Mouse (Mus musculus): ENCODE data around the gene Crip2. TPM values are rescaled to one million over a fixed set of nuclear protein-coding genes. Genes with fewer than 3 reads are reported as not detected.

Gene Crip2
- polyA plus RNA-seq, 1 experiment from 2014 or later: 370 TPM

DNA sequence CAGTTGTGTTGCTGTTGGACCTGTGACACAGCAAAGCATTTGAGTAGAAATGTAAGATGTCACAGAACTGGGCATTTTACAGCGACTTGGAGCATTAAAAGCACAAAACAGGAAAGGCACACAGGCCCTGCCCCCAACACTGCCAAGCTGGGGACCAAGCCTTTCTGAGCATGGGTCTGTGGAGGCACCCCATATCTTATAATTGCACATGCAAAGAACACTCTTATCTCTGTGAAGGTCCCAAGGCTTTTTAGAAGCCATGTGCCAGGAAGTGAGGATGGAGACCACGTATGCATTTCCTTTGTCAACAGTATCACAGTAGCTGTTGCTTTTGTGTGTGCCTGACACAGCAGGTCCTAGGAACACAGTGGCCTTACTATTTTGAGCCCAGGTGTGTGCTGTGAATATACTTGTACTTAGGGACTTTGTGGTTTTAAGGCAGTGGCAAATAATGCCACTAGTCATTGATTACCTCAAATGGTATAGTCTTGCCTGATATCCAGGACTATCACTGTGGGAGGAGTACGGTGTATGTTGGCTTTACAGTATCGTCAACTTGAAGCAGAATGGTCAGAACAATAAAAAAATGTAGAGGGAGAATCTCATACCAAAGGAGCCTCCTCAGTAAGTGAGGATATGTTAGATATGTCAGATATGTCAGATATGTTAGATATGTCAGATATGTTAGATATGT is 32.5 kb upstream of the Crip2 start:
- Histone ChIP-seq H3K9ac (no peak overlapping the region), H3K4me2 (no peak overlapping the region), H3K36me3 (replicated peaks) (no peaks in the 10 kb centered on the region), H3K4me1 (peaks cover 3% of the 10 kb centered on the region), H3K27me3 (replicated peaks) (no peaks in the 10 kb centered on the region), H3K9me3 (no peaks in the 10 kb centered on the region), H3K27ac (no peak overlapping the region), H3K4me3 (no peak overlapping the region)
- WGBS: 79% methylated on average over 4 of the region's 4 CpGs
- no peak for ATAC-seq (replicated peaks)

DNA sequence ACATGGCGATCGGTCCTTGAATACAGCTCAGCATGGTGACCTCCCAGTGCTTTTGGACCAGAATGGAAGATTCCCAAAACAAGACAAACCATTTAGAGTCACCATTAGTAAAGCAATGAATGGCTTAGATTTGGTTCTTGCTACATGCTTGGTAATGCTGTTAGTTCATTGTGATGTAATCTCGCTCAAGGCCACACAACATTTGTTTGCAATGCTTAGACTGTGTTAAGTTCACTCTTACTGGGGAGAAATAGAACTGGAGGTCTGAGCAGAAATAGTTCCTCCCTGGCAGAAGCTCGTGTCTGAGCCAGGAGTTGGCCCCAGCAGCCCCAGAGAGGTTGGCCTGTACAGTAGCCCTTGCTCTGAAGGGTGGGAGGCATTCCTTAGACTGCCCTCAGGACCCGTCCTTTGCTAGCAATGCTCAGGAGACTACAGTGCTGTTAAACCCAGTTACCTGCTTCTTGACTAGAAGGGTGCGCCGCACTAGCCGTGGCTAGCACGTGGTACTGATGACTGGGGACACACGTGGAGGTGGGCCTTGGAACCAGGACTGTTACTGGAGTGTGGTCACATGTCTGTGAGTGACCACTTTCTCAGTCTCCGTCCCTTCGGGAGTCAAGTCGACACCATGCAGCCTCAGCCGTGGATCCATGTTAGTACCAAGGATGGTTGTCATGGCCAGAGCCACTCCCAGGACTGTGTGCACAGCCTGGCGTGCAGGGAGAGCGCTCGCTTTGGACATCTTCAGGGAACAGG is 31.3 kb upstream of the Crip2 start:
- 88% methylated on average over 17 of the region's 17 CpGs for WGBS
- no peaks in the 10 kb centered on the region for H3K36me3 ChIP-seq (replicated peaks)
- no peak for ATAC-seq (replicated peaks)

DNA sequence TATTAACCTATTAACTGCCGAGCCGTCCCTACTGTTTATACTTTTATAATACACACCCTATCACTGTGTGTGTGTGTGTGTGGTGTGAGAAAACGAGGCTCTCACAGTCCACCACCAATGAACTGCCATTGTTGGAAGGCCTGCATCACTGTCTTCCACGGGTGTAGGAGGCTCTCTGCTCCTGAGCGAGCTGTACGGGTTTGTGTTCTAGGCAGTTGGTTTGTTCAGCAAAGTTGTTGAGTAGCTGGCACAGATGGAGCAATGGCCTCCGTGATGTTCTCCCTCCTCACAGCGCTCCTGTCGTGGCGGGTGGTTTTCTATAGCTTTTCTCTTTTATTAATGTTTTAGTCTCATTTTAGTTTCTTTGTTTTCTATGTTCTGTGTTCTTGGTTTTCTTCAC is 30.2 kb upstream of the Crip2 start:
- Histone ChIP-seq H3K36me3 (replicated peaks) (peaks cover 5% of the 10 kb centered on the region), H3K27ac (no peak overlapping the region), H3K4me1 (no peaks in the 10 kb centered on the region; the same call in 1 of the 2 replicates), H3K4me3 (no peak overlapping the region), H3K9ac (no peak overlapping the region), H3K9me3 (no peaks in the 10 kb centered on the region), H3K4me2 (no peak overlapping the region), H3K27me3 (replicated peaks) (no peaks in the 10 kb centered on the region)
- 84% methylated on average over 10 of the region's 10 CpGs for WGBS
- no peak for ATAC-seq (replicated peaks)

More for the DNA sequence above, 31.3 kb upstream of the Crip2 start:
- no peaks in the 10 kb centered on the region; the same call in 1 of the 2 replicates for H3K4me1 ChIP-seq
- no peak overlapping the region for H3K4me2 ChIP-seq
- H3K4me3 ChIP-seq: no peak overlapping the region
- no peaks in the 10 kb centered on the region for H3K27me3 ChIP-seq (replicated peaks)
- H3K27ac ChIP-seq: no peak overlapping the region
- H3K9me3 ChIP-seq: no peaks in the 10 kb centered on the region
- no peak overlapping the region for H3K9ac ChIP-seq

DNA sequence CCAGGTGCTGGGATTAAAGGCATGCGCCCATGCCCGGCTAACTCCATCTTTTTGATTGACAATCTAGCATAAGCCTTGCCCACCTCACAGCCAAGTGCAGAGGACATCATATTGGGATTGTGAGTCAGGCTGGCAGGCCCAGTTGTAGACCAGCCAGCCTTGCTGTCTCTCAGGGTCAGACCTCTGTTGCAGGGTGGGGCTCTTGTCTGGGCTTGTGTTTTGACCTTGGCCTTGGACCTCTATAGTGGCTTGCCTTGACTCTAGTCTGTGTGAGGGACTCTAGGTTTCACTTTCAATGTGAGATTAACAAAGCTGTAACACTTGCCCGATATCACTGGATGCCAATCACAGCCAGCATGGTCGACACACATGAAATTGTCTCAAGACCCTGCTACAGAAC is 25.9 kb upstream of the Crip2 start:
- no peak overlapping the region for H3K4me2 ChIP-seq
- no peak for ATAC-seq (replicated peaks)
- H3K4me3 ChIP-seq: no peak overlapping the region
- no peaks in the 10 kb centered on the region for H3K27me3 ChIP-seq (replicated peaks)
- H3K9ac ChIP-seq: no peak overlapping the region
- WGBS: 92% methylated on average over 4 of the region's 4 CpGs
- H3K36me3 ChIP-seq (replicated peaks): peaks cover 6% of the 10 kb centered on the region
- no peaks in the 10 kb centered on the region; the same call in 1 of the 2 replicates for H3K4me1 ChIP-seq
- no peak overlapping the region for H3K27ac ChIP-seq
- H3K9me3 ChIP-seq: no peaks in the 10 kb centered on the region

DNA sequence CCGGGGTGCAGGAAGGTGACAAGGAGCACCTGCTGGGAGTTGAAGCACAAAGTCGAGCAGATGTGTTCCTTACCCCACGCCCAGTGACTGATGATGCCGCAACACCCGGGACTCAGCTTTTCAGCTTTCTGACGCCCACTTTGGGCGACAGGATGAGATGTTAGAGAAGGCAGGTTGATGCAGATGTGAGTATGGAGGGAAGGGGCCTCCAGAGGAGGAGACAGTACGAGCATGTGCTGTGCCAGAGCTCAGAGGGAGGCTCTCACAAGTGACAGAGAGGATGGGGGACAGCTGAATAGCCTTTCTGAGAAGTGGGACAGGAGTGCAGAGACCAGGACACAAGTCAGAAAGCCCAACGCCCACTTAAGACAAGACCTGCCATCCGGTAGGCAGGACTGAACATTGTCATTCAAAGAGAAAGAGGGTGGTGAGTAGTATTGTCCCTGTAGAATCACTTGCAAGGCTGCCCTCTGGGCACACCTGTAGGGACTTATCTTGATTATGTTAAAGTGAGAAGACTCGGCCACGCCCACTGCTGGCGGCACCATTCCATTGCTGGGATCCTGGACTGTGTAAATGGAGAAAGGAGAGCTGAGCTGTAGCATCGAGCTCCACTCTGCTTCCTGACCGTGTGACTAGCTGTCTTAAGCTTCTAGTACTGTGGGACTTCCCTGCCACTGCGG is 25.0 kb upstream of the Crip2 start:
- 87% methylated on average over 16 of the region's 16 CpGs for WGBS
- ATAC-seq (replicated peaks): no peak
- Histone ChIP-seq H3K27ac (no peak overlapping the region), H3K36me3 (replicated peaks) (peaks cover 6% of the 10 kb centered on the region), H3K4me1 (no peaks in the 10 kb centered on the region), H3K9me3 (no peaks in the 10 kb centered on the region), H3K27me3 (replicated peaks) (no peaks in the 10 kb centered on the region), H3K4me3 (no peak overlapping the region), H3K9ac (no peak overlapping the region), H3K4me2 (no peak overlapping the region)

DNA sequence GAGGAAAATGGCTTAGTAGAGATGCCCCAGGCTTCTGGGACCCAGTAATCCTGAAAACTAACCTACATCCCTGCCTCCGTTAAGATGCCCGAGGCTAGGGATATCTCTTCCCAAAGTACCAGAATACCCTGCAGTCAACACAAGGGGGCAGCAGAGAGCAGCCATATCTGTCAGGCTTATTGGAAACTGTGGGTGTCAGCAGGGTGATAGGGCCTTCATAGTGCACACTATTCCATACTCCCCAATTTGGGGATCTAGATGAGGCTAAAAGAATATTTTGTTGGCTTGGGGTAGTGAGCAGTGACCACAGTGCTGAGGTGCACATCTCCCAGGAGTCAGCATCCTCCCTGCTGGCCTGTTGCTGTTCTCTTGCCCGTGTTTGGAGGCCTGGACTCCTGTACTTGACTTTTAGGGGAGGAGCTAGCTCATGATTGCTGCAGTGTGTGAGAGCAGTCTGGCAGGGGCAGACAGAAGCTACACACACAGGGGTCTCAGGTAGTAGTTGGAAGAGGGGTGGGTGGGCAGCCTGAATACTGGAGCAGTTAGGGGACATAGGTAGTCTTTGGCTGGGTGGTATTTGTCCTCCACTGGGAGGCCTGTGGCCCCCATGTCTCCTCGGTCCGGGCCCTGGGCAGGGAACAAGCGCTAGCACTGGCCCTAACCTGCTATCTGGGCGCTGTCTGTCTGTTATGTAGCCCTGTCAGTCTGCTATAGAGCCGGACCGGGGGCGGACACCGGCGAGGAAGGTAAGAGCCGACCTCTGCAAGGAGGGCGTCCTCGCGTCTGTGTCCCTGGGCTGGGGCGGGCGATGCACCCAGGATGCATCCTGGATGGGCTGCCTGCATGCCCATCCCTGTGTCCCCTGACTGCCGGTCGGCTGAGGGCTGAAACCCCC is 20.3 kb upstream of the Crip2 start:
- 84% methylated on average over 20 of the region's 20 CpGs for WGBS
- H3K27me3 ChIP-seq (replicated peaks): no peaks in the 10 kb centered on the region
- H3K9me3 ChIP-seq: no peaks in the 10 kb centered on the region
- ATAC-seq (replicated peaks): peak; percentile 55
- no peak overlapping the region for H3K4me3 ChIP-seq
- H3K36me3 ChIP-seq (replicated peaks): peaks cover 29% of the 10 kb centered on the region
- H3K27ac ChIP-seq: no peak overlapping the region
- no peak overlapping the region for H3K4me2 ChIP-seq
- no peaks in the 10 kb centered on the region for H3K4me1 ChIP-seq
- no peak overlapping the region for H3K9ac ChIP-seq

DNA sequence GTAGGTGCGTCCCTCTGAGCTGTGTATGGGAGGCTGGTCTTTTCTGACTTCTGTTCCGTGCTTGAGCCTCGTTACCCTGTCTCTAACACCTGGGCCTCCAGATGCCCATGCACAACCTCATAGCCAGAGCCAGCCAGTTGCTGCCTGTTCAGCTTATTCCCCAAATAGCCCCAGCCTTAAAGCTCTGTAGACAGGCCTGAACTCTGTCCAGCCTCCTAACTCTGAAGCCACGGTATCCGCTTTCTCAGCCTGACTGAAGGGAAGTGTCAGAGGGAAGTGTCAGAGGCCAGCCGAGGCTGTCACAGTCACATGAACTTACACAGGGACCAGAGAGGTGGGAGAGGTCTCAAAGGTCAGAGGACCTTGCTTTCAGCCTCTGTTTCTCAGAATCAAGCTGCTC is 15.3 kb upstream of the Crip2 start:
- Histone ChIP-seq H3K4me1 (no peaks in the 10 kb centered on the region), H3K27me3 (replicated peaks) (no peaks in the 10 kb centered on the region), H3K27ac (no peak overlapping the region), H3K36me3 (replicated peaks) (peaks cover 66% of the 10 kb centered on the region), H3K4me2 (no peak overlapping the region), H3K9me3 (no peaks in the 10 kb centered on the region), H3K4me3 (no peak overlapping the region), H3K9ac (no peak overlapping the region)
- 90% methylated on average over 6 of the region's 6 CpGs for WGBS
- ATAC-seq (replicated peaks): 0 out of 2 replicates have a peak, but pooled peaks have one; percentile 10

DNA sequence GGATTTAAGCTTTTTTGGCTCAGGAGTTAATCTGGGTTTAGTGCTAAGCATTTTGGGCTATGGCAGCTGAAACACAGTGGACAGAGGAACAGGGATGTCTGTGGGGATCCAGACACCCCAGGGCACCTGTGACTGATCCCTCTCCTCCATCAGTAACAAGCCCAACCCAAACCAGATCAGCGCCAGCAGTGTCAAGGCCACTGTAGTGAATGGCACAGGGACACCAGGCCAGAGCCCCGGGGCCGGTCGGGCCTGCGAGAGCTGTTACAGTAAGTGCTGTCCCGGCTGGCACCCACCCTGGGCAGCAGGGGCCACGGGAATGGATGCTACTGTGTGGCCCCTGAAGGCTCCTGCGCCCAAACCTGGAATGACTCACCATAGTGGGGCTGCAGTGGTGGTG is 9.3 kb upstream of the Crip2 start:
- ATAC-seq (replicated peaks): no peak
- peaks cover 75% of the 10 kb centered on the region for H3K36me3 ChIP-seq (replicated peaks)
- no peaks in the 10 kb centered on the region for H3K4me1 ChIP-seq
- 96% methylated on average over 8 of the region's 8 CpGs for WGBS
- H3K4me3 ChIP-seq: no peak overlapping the region
- H3K9ac ChIP-seq: no peak overlapping the region
- H3K27ac ChIP-seq: no peak overlapping the region
- H3K27me3 ChIP-seq (replicated peaks): no peaks in the 10 kb centered on the region
- no peaks in the 10 kb centered on the region for H3K9me3 ChIP-seq
- H3K4me2 ChIP-seq: no peak overlapping the region

DNA sequence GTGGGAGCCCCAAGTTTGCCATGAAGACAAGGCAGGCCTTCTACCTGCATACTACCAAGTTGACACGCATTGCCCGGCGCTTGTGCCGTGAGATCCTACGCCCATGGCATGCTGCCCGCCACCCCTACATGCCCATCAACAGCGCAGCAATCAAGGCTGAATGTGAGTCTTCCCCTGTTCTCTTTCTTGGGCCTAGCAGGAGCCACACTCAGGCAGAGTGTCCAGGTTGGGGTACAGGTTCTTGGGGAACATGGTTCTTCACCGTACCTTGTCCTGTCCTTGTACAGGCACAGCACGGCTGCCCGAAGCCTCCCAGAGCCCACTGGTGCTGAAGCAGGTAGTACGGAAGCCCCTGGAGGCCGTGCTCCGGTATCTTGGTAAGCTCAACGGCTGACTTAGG is 8.4 kb upstream of the Crip2 start:
- Histone ChIP-seq H3K9ac (no peak overlapping the region), H3K27ac (no peak overlapping the region), H3K4me3 (no peak overlapping the region), H3K9me3 (no peaks in the 10 kb centered on the region), H3K36me3 (replicated peaks) (peaks cover 77% of the 10 kb centered on the region), H3K4me2 (no peak overlapping the region), H3K27me3 (replicated peaks) (no peaks in the 10 kb centered on the region), H3K4me1 (no peaks in the 10 kb centered on the region)
- ATAC-seq (replicated peaks): no peak
- WGBS: 97% methylated on average over 14 of the region's 14 CpGs

DNA sequence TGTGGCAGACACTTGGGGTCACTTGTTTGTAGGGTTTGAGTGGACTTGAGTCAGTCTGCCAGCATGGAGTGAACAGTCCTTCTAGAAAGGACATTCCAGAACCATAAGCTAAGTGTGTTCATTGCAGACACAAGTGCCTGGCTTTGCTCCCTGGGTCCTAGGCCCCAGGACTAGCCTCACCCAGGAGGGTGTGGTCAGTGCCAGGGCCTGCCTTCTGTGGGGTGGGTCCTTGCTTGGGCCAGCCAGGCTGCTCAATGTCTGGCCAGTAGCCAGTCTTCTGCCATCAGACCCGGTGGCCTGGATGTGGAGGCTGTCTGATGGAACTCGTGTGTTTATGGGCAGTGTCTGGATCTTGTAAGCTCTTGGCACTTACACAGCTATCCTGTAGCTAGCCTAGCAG is 7.5 kb upstream of the Crip2 start:
- 87% methylated on average over 2 of the region's 2 CpGs for WGBS
- H3K4me3 ChIP-seq: no peak overlapping the region
- no peak overlapping the region for H3K27ac ChIP-seq
- H3K27me3 ChIP-seq (replicated peaks): no peaks in the 10 kb centered on the region
- H3K9ac ChIP-seq: no peak overlapping the region
- no peaks in the 10 kb centered on the region for H3K9me3 ChIP-seq
- no peak overlapping the region for H3K4me2 ChIP-seq
- no peak for ATAC-seq (replicated peaks)
- peaks cover 70% of the 10 kb centered on the region for H3K36me3 ChIP-seq (replicated peaks)
- H3K4me1 ChIP-seq: no peaks in the 10 kb centered on the region

DNA sequence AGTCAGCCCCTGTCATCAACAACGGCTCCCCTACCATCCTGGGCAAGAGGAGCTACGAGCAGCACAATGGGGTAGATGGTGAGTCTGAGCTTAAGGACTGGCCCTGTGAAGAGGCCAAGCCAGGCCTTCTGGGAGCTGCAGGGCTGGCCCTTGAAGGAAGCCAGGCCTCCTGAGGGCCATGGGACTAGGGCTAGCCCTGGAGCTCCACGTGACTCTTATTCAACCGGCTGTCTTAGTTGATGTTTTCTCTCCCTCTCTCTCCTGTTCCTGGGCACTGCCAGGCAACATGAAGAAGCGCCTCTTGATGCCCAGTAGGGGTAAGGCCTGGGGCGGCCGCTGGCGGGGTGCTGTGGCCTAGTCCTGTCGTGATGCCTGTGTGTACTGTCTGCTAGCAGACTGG is 6.8 kb upstream of the Crip2 start:
- 93% methylated on average over 9 of the region's 9 CpGs for WGBS
- no peak overlapping the region for H3K27ac ChIP-seq
- H3K4me3 ChIP-seq: no peak overlapping the region
- H3K36me3 ChIP-seq (replicated peaks): peaks cover 64% of the 10 kb centered on the region; the same call in 1 of the 2 replicates
- no peak for ATAC-seq (replicated peaks)
- H3K4me1 ChIP-seq: no peaks in the 10 kb centered on the region
- no peak overlapping the region for H3K4me2 ChIP-seq
- H3K9ac ChIP-seq: no peak overlapping the region
- no peaks in the 10 kb centered on the region for H3K9me3 ChIP-seq
- H3K27me3 ChIP-seq (replicated peaks): no peaks in the 10 kb centered on the region
